Mouse (Mus musculus): ENCODE data around the gene Negr1. TPM values are rescaled to one million over a fixed set of nuclear protein-coding genes. Genes with fewer than 3 reads are reported as not detected.

Negr1 gene
- total RNA-seq, 2 experiments from 2014 or later, result 127 to 141 TPM

GRCm38 (mm10) chr3:157090051-157090450 lies 528.5 kb downstream of the Negr1 start:
- DNase-seq (ENCODE audit: extremely low spot score in 1 of 2, low spot score in 1 of 2), result no peak

- no peak for DNase-seq (ENCODE audit: extremely low spot score in 1 of 2, low spot score in 1 of 2)
These were observed 534.7 kb downstream of the Negr1 start for GRCm38 (mm10) chr3:157096284-157096683.

- no peak for DNase-seq (ENCODE audit: extremely low spot score in 1 of 2, low spot score in 1 of 2)
These were observed 535.9 kb downstream of the Negr1 start for GRCm38 (mm10) chr3:157097514-157097913.

- no peak for DNase-seq (ENCODE audit: extremely low spot score in 1 of 2, low spot score in 1 of 2)
These were observed 536.8 kb downstream of the Negr1 start for GRCm38 (mm10) chr3:157098417-157098816.

GRCm38 (mm10) chr3:157104866-157105579 lies 543.4 kb downstream of the Negr1 start:
- DNase-seq (ENCODE audit: extremely low spot score in 1 of 2, low spot score in 1 of 2), result no peak

GRCm38 (mm10) chr3:157105580-157106264 lies 544.1 kb downstream of the Negr1 start:
- no peak for DNase-seq (ENCODE audit: extremely low spot score in 1 of 2, low spot score in 1 of 2)

GRCm38 (mm10) chr3:157108156-157108555 lies 546.6 kb downstream of the Negr1 start:
- DNase-seq (ENCODE audit: extremely low spot score in 1 of 2, low spot score in 1 of 2), result no peak

- peak in 1 of 2 experiments; percentile 36 for DNase-seq (ENCODE audit: extremely low spot score in 1 of 2, low spot score in 1 of 2)
These were observed 547.7 kb downstream of the Negr1 start for GRCm38 (mm10) chr3:157109308-157109707.

- DNase-seq (ENCODE audit: extremely low spot score in 1 of 2, low spot score in 1 of 2), result peak in 1 of 2 experiments; percentile 17
These were observed 553.6 kb downstream of the Negr1 start for GRCm38 (mm10) chr3:157115105-157115760.

GRCm38 (mm10) chr3:157116024-157116423 lies 554.4 kb downstream of the Negr1 start:
- no peak for DNase-seq (ENCODE audit: extremely low spot score in 1 of 2, low spot score in 1 of 2)

GRCm38 (mm10) chr3:157119916-157120315 lies 558.3 kb downstream of the Negr1 start:
- DNase-seq (ENCODE audit: extremely low spot score in 1 of 2, low spot score in 1 of 2), result no peak

GRCm38 (mm10) chr3:157146124-157146855 lies 584.7 kb downstream of the Negr1 start:
- DNase-seq (ENCODE audit: extremely low spot score in 1 of 2, low spot score in 1 of 2), result no peak

GRCm38 (mm10) chr3:157154902-157155301 lies 593.3 kb downstream of the Negr1 start:
- DNase-seq (ENCODE audit: extremely low spot score in 1 of 2, low spot score in 1 of 2), result no peak

GRCm38 (mm10) chr3:157155513-157155912 lies 593.9 kb downstream of the Negr1 start:
- no peak for DNase-seq (ENCODE audit: extremely low spot score in 1 of 2, low spot score in 1 of 2)

GRCm38 (mm10) chr3:157164840-157165595 lies 603.4 kb downstream of the Negr1 start:
- no peak for DNase-seq (ENCODE audit: extremely low spot score in 1 of 2, low spot score in 1 of 2)

- DNase-seq (ENCODE audit: extremely low spot score in 1 of 2, low spot score in 1 of 2), result no peak
These were observed 620.4 kb downstream of the Negr1 start for GRCm38 (mm10) chr3:157181975-157182374.

- DNase-seq (ENCODE audit: extremely low spot score in 1 of 2, low spot score in 1 of 2), result no peak
These were observed 627.5 kb downstream of the Negr1 start for GRCm38 (mm10) chr3:157188939-157189725.

GRCm38 (mm10) chr3:157189834-157190233 lies 628.2 kb downstream of the Negr1 start:
- DNase-seq (ENCODE audit: extremely low spot score in 1 of 2, low spot score in 1 of 2), result no peak

- DNase-seq (ENCODE audit: extremely low spot score in 1 of 2, low spot score in 1 of 2), result no peak
These were observed 629.0 kb downstream of the Negr1 start for GRCm38 (mm10) chr3:157190551-157190950.
